Mouse (Mus musculus) kidney, adult 9 months (tissue): Measurements from ENCODE around the gene Gtf2h4.
A peak's percentile ranks its signal among the peaks of the same experiment; 100 is the strongest.

Source experiments
- DNase-seq: peaks from one replicate; pipeline ENCODE4 v3.0.0; 2022

The Gtf2h4 gene

DNA sequence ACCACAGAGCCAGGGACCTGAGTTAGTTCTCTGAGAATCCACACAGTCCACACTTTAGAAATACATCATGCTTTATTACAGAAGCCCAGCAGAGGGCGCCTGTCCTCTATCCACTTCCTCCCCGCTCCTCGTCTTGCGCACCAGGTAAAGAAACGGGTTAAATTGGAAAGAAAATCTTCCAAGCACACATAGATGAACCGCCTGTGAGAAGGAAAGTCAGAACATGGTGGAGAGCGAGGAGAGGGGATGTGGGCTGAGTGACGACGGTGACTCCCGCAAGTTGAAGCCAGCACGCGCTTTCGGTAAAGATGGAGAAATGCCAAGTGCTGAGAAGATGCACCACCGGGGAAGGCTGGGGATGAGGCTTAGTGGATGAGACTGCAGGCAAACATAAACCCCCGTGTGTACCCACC, 37.8 kb downstream of the Gtf2h4 start:
- DNase-seq: peak; percentile 80

DNA sequence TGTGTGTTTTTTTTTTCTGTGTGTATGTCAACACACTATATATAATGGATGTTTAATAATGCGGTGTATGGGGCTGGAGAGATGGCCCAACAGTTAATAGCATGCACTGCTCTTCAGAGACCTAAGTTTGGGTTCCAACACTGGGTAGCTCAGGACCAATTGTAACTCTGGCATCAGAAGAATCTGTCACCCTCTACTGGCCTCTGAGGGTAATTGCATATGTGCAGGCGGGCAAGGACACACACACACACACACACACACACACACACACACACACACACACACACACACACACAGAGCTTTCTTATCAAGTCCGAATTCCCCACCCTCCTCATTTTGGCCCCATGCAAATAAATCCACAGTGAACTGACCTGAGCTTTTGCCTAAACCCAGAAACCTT, 38.3 kb downstream of the Gtf2h4 start:
- no peak for DNase-seq

DNA sequence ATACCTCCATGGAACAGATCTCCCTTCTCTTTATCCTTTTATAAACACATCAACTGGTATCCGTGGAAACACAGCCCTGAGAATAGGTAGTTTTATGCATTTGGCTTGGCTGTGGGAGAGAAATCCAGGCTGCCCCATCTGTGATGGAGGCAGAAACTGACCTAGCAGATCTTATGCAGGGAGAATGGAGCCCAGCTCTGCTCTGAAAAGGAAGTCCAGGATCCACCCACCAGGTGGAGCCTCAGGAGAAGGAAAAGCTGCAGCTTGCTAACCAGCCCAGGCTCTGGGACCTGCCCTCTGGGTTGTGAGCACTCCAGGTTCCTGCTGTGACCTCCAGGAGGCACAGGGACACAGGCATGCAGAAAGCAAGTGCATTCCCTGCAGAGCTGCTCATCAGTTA, 39.5 kb downstream of the Gtf2h4 start:
- DNase-seq: peak; percentile 51

DNA sequence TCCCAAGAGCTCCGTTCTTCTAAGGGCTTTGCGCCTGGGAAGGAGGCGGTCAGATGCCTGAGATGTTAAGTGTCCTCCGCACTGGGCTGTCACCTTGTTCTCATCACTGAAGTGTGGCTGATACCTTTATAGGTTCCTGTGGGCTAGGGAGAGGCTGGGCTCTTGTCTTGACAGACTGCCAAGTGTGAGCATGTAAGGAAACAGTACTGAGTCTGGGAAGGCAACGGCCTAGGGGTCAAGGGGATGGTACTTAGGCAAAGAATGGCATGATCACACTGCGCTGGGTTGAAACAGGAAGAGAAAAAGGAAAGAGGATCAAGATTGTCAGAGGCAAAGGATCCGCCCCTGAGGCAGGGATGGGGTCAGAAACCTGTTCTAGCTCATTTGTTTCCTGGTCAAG, 47.0 kb downstream of the Gtf2h4 start, which contains the start of gene Gm9573:
Gene Gm9573, minus strand, starts transcription at position 101 of the 400 bp plus-strand sequence.
- DNase-seq: no peak
